Mouse (Mus musculus) bone marrow, adult 2 months (tissue): Measurements from ENCODE around the gene Chd4.

Experiments
- CTCF ChIP-seq: fragments of 200-500 bp; IDR thresholded peaks from 2 replicates; pipeline ENCODE4 v1.5.1; 2011; ENCODE audit warnings: low read length, control low read depth; ENCODE audit not compliant: control insufficient read depth, insufficient read depth
- POLR2A ChIP-seq: fragments of 200-500 bp; IDR thresholded peaks from 2 replicates; pipeline ENCODE4 v1.6.1; 2011; ENCODE audit warnings: low read depth, mild to moderate bottlenecking, control low read depth, low read length, borderline replicate concordance; ENCODE audit not compliant: control insufficient read depth

GRCm38 (mm10) chr6:125146148-125146547 lies 50.4 kb downstream of the Chd4 start:
- TF ChIP-seq CTCF = no peak
- no peak for TF ChIP-seq POLR2A
